Mouse (Mus musculus) liver, embryonic 14.5 days (tissue): ENCODE results near the gene Klhl26. TPM values are rescaled to one million over a fixed set of nuclear protein-coding genes. Genes with fewer than 3 reads are reported as not detected.

Experiments
- ATAC-seq: fragments of 200-750 bp; cut with Nextera tagmentation; 2 replicates; pipeline ENCODE4 v1.8.0; 2017; ENCODE audit warnings: moderate number of reproducible peaks, mild to moderate bottlenecking, moderate library complexity; ENCODE audit not compliant: insufficient read depth
- DNase-seq, 3 experiments: peaks; one replicate each; pipeline ENCODE4 v3.0.0-alpha.2; 2012 to 2013; ENCODE audit warnings: low read depth in 3 of 3, low spot score in 3 of 3
- H3K27ac ChIP-seq: fragments of 300-500 bp; sonication (generic); 2 replicates; pipeline ENCODE4 v1.5.1; 2014; ENCODE audit warnings: moderate library complexity, mild to moderate bottlenecking, control low read depth, inconsistent platforms
- H3K27me3 ChIP-seq: fragments of 300-500 bp; sonication (generic); 2 replicates; pipeline ENCODE4 v1.6.1; 2014; ENCODE audit warnings: mild to moderate bottlenecking, low read length, moderate library complexity; ENCODE audit not compliant: control insufficient read depth, insufficient read depth
- H3K36me3 ChIP-seq: fragments of 300-500 bp; sonication (generic); replicated peaks from 2 replicates; pipeline ENCODE4 v1.6.1; 2014; ENCODE audit warnings: low read depth; ENCODE audit not compliant: control insufficient read depth, insufficient read depth
- H3K4me1 ChIP-seq, 2 experiments: fragments of 200-500 bp in 1 of 2; fragments of 300-500 bp in 1 of 2; sonication (generic) in 1 of 2; replicated peaks; 2 replicates each; pipeline ENCODE4 v1.6.1; 2012 to 2014; ENCODE audit warnings: antibody characterized with exemption in 1 of 2, inconsistent platforms in 1 of 2, low read length in 1 of 2; ENCODE audit not compliant: control insufficient read depth in 2 of 2, insufficient read depth in 2 of 2
- H3K4me2 ChIP-seq: fragments of 300-500 bp; sonication (generic); 2 replicates; pipeline ENCODE4 v1.6.1; 2014; ENCODE audit warnings: low read depth, mild to moderate bottlenecking, control low read depth, moderate library complexity
- H3K4me3 ChIP-seq, 2 experiments: fragments of 200-500 bp in 1 of 2; fragments of 300-500 bp in 1 of 2; sonication (generic) in 1 of 2; 2 replicates each; pipeline ENCODE4 v1.5.1; 2012 to 2014; ENCODE audit warnings: low read depth in 2 of 2, low read length in 2 of 2, mild to moderate bottlenecking in 2 of 2, control low read depth in 1 of 2, inconsistent platforms in 1 of 2, moderate library complexity in 1 of 2; ENCODE audit not compliant: insufficient read depth in 1 of 2
- H3K9ac ChIP-seq: fragments of 300-500 bp; sonication (generic); replicated peaks from 2 replicates; pipeline ENCODE4 v1.6.1; 2014; ENCODE audit warnings: mild to moderate bottlenecking, control low read depth, moderate library complexity
- H3K9me3 ChIP-seq: fragments of 300-500 bp; sonication (generic); 2 replicates; pipeline ENCODE4 v1.6.1; 2016; ENCODE audit warnings: low read length, mixed read lengths; ENCODE audit not compliant: control insufficient read depth
- CTCF ChIP-seq: IDR thresholded peaks from 2 replicates; pipeline ENCODE4 v1.5.1; 2016; ENCODE audit warnings: antibody characterized with exemption, low read depth, control low read depth
- EP300 ChIP-seq: IDR thresholded peaks from 2 replicates; pipeline ENCODE4 v1.6.1; 2016; ENCODE audit warnings: antibody characterized with exemption, low read depth
- WGBS: fragments of 180-500 bp; shearing (Covaris S2); extraction: QIAGEN DNeasy Blood & Tissue Kit; methylation state at CpG from one replicate; pipeline ENCODE4 v1.1.7; 2014; ENCODE audit not compliant: insufficient replicate concordance; 5-methylcytosine and 5-hydroxymethylcytosine counted together
- polyA plus RNA-seq, 2 experiments: library from polyadenylated mRNA; depleted of rRNA in 1 of 2; stranded (reverse) in 1 of 2; unstranded in 1 of 2; fragments of >200 nt; fragmentation: Nextera tagmentation in 1 of 2; extraction: Ambion mirVana in 1 of 2; gene quantifications; 2 replicates each; pipeline versions ENCODE4 v1.2.1 to v1.2.3; 2012 to 2014

Klhl26 gene
- polyA plus RNA-seq, 2 experiments, result 5.0 to 6.5 TPM

DNA sequence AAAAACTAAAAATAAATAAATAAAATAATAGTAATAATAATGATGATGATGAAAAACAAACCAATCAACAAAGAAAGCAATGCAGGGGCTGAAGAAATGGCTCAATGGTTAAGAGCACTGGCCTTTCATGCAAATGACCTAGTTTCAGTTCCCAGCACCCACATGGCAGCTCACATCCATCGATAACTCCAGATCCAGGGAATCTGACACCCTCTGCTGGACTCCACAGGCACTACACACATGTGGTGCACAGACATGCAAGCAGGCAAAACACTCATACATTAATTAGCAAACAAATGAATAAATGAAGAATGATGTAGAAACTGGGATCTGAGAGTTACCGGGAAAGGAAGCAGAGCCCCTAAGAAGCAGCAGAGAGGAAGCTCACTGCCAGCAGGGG is 17.1 kb downstream of the Klhl26 start:
- ATAC-seq, result no peak
- WGBS, result 87% methylated on average over 2 of the region's 2 CpGs

DNA sequence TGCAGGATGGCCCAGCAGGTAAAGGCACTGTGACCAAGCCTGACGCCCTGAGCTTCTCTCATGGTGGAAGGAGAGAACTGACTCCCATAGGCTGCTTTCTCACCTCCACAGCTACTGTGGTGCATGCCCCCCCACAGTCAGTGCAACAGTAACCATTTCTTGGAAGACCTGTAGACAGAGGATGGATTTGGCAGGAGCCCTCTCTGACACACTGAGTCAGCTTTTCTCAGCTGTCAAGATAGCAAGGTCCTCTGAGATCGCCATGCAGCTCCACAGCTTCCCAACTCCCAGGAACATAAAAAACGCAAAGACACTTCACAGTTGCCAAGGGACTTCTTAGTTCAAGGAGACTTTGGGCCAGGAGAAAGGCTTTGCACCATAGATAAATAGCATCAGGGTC is 18.3 kb downstream of the Klhl26 start:
- no peak for TF ChIP-seq CTCF
- TF ChIP-seq EP300, result no peak
- Histone ChIP-seq H3K36me3 (no peaks in the 10 kb centered on the region), H3K27me3 (no peaks in the 10 kb centered on the region)

More for the DNA sequence above, 17.1 kb downstream of the Klhl26 start:
- no peaks in the 10 kb centered on the region for H3K27me3 ChIP-seq
- H3K9me3 ChIP-seq, result no peaks in the 10 kb centered on the region
- no peak overlapping the region for H3K27ac ChIP-seq
- TF ChIP-seq EP300, result no peak
- peak; percentile 45 for TF ChIP-seq CTCF
- H3K4me2 ChIP-seq, result no peak overlapping the region
- no peak for DNase-seq
- H3K4me3 ChIP-seq, result no peak overlapping the region
- no peaks in the 10 kb centered on the region for H3K36me3 ChIP-seq
- H3K9ac ChIP-seq, result no peak overlapping the region
- H3K4me1 ChIP-seq, result no peaks in the 10 kb centered on the region

DNA sequence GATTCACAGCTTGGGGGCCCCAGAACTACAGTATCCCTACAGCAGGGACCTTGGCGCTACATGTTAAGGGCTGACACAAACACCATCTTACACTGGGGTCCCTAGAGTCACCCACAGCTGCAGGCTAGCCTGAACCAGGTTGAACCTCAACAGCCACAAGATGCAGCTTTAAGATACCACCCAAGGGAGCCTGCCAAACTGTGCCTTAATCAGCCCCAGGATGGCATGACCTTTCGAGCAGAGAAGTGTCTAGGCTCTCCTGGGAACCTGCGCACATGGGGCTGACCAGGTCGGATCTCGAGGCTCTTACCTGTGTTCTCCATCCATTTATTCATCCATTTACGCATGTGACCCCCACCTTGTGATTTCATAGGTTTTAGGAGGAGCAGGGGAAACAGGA is 18.9 kb downstream of the Klhl26 start:
- Histone ChIP-seq H3K9ac (no peak overlapping the region), H3K36me3 (no peaks in the 10 kb centered on the region), H3K27ac (no peak overlapping the region), H3K4me2 (no peak overlapping the region), H3K9me3 (no peaks in the 10 kb centered on the region), H3K4me1 (no peaks in the 10 kb centered on the region), H3K4me3 (no peak overlapping the region), H3K27me3 (no peaks in the 10 kb centered on the region)
- ATAC-seq (no peak), DNase-seq (no peak)
- no peak for TF ChIP-seq CTCF
- no peak for TF ChIP-seq EP300
- 75% methylated on average over 6 of the region's 6 CpGs for WGBS

More for the DNA sequence above, 18.3 kb downstream of the Klhl26 start:
- ATAC-seq, result no peak
- Histone ChIP-seq H3K4me2 (no peak overlapping the region), H3K9ac (no peak overlapping the region), H3K4me3 (no peak overlapping the region), H3K4me1 (no peaks in the 10 kb centered on the region), H3K27ac (no peak overlapping the region), H3K9me3 (no peaks in the 10 kb centered on the region)
- WGBS, result 68% methylated on average over 3 of the region's 3 CpGs
- no peak for DNase-seq

DNA sequence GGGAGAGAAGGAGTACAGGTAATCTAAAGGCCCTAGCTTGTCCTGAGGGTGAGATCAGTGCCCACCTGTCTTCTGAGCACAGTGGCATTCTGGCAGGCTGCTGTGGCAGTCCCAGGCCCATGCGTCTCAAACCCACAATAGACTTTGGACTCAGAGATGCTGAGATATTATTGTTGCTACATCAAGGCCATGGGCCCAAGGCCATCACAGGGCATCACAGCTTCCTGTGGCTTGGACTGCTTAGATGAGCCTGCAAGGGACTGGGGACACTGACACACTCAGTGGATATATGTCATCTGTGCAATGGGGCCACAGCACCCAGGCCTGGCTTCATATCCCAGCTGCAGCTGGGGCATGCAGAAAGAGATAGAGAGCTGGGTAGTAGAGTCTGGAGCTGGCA is 19.8 kb downstream of the Klhl26 start:
- Histone ChIP-seq H3K4me3 (no peak overlapping the region), H3K27me3 (no peaks in the 10 kb centered on the region), H3K27ac (no peak overlapping the region), H3K36me3 (no peaks in the 10 kb centered on the region), H3K9ac (no peak overlapping the region), H3K9me3 (no peaks in the 10 kb centered on the region), H3K4me1 (no peaks in the 10 kb centered on the region), H3K4me2 (no peak overlapping the region)
- ATAC-seq, result no peak
- no peak for DNase-seq
- WGBS, result 90% methylated on average over 1 of the region's 1 CpGs
- no peak for TF ChIP-seq EP300
- no peak for TF ChIP-seq CTCF

DNA sequence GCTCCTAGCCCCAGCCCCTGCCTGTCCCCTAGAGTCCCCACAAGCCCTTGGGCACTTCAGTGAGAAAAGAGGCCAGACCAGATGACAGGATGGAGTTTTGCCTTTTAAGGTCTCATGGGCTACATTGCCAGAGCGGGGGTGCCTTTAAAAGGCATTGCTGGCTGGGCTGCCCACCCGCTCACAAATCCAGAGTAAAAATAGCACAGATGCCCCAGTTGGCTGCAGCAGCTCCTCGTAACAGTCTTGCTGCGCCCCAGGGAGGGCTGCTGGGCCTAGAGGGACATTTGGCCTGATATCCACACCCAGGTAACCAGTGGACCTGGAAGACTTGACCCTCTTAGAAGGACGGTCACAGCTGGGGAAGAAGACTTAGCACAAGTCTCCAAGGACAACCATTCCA is 22.9 kb downstream of the Klhl26 start:
- Histone ChIP-seq H3K9me3 (no peaks in the 10 kb centered on the region), H3K27ac (no peak overlapping the region), H3K27me3 (no peaks in the 10 kb centered on the region), H3K9ac (no peak overlapping the region), H3K4me1 (no peaks in the 10 kb centered on the region), H3K4me2 (no peak overlapping the region), H3K4me3 (no peak overlapping the region), H3K36me3 (no peaks in the 10 kb centered on the region)
- DNase-seq (no peak), ATAC-seq (no peak)
- TF ChIP-seq CTCF (no peak), EP300 (no peak)
- 85% methylated on average over 5 of the region's 5 CpGs for WGBS
